Mouse (Mus musculus) midbrain, embryonic 11.5 days (tissue): ENCODE measurements at regions not wholly inside any gene's neighbourhood (a gene's known extent, or its start where the extent isn't known, plus 50 kb on each side); places are given as distances from the start of the nearest gene placed in this dataset.
A peak's percentile ranks its signal among the peaks of the same experiment; 100 is the strongest.

Source experiments
- ATAC-seq: fragments of 200-750 bp; cut with Nextera tagmentation; 2 replicates; pipeline ENCODE4 v1.8.0; 2017; ENCODE audit warnings: moderate TSS enrichment, moderate library complexity; ENCODE audit not compliant: low FRiP score
- DNase-seq: peaks from one replicate; pipeline ENCODE4 v3.0.0; 2015; ENCODE audit warnings: low spot score; ENCODE audit errors: missing footprints
- H3K27ac ChIP-seq: fragments of 300-500 bp; sonication (generic); 2 replicates; pipeline ENCODE4 v1.5.1; 2014; ENCODE audit warnings: low read depth, low read length
- H3K27me3 ChIP-seq: fragments of 300-500 bp; sonication (generic); 2 replicates; pipeline ENCODE4 v1.6.1; 2014; ENCODE audit warnings: mild to moderate bottlenecking, low read length, moderate library complexity, mixed read lengths; ENCODE audit not compliant: control insufficient read depth, insufficient read depth
- H3K36me3 ChIP-seq: fragments of 300-500 bp; sonication (generic); 2 replicates; pipeline ENCODE4 v1.6.1; 2014; ENCODE audit warnings: mild to moderate bottlenecking, low read length, moderate library complexity, mixed read lengths; ENCODE audit not compliant: control insufficient read depth, insufficient read depth
- H3K4me1 ChIP-seq: fragments of 300-500 bp; sonication (generic); 2 replicates; pipeline ENCODE4 v1.6.1; 2014; ENCODE audit warnings: low read length; ENCODE audit not compliant: control insufficient read depth, insufficient read depth
- H3K4me2 ChIP-seq: fragments of 300-500 bp; sonication (generic); 2 replicates; pipeline ENCODE4 v1.6.1; 2014; ENCODE audit warnings: mild to moderate bottlenecking, moderate library complexity
- H3K4me3 ChIP-seq: fragments of 300-500 bp; sonication (generic); 2 replicates; pipeline ENCODE4 v1.5.1; 2014; ENCODE audit warnings: low read depth, low read length
- H3K9ac ChIP-seq: fragments of 300-500 bp; sonication (generic); 2 replicates; pipeline ENCODE4 v1.6.1; 2014; ENCODE audit warnings: low read length
- H3K9me3 ChIP-seq: fragments of 300-500 bp; sonication (generic); 2 replicates; pipeline ENCODE4 v1.6.1; 2016; ENCODE audit warnings: low read length; ENCODE audit not compliant: control insufficient read depth
- whole genome bisulfite sequencing: fragments of 180-500 bp; shearing (Covaris S2); extraction: QIAGEN DNeasy Blood & Tissue Kit; methylation state at CpG from one replicate; pipeline ENCODE4 v1.1.7; 2014; 5-methylcytosine and 5-hydroxymethylcytosine counted together

GRCm38 (mm10) chr13:101524781-101525180 lies 243.2 kb downstream of the Pik3r1 start:
- H3K9me3 ChIP-seq: no peaks in the 10 kb centered on the region
- no peak overlapping the region for H3K4me2 ChIP-seq
- no peaks in the 10 kb centered on the region for H3K27me3 ChIP-seq
- H3K9ac ChIP-seq: no peak overlapping the region
- ATAC-seq (no peak), DNase-seq (no peak)
- 93% methylated on average over 3 of the region's 3 CpGs for WGBS
- H3K4me1 ChIP-seq: no peaks in the 10 kb centered on the region
- H3K36me3 ChIP-seq: no peaks in the 10 kb centered on the region
- H3K4me3 ChIP-seq: no peak overlapping the region
- no peak overlapping the region for H3K27ac ChIP-seq

- H3K27me3 ChIP-seq: no peaks in the 10 kb centered on the region
- H3K4me2 ChIP-seq: no peak overlapping the region
- no peak for ATAC-seq
- DNase-seq: no peak
- H3K4me3 ChIP-seq: no peak overlapping the region
- H3K9me3 ChIP-seq: no peaks in the 10 kb centered on the region
- 88% methylated on average over 3 of the region's 3 CpGs for WGBS
- H3K9ac ChIP-seq: no peak overlapping the region
- no peak overlapping the region for H3K27ac ChIP-seq
- H3K36me3 ChIP-seq: no peaks in the 10 kb centered on the region
- H3K4me1 ChIP-seq: no peaks in the 10 kb centered on the region
Measured at GRCm38 (mm10) chr13:101524223-101524622, 243.8 kb downstream of the Pik3r1 start.

GRCm38 (mm10) chr13:101523492-101523891 lies 244.5 kb downstream of the Pik3r1 start:
- no peaks in the 10 kb centered on the region for H3K27me3 ChIP-seq
- H3K4me2 ChIP-seq: no peak overlapping the region
- no peak overlapping the region for H3K27ac ChIP-seq
- DNase-seq (no peak), ATAC-seq (no peak)
- WGBS: 91% methylated on average over 3 of the region's 3 CpGs
- H3K4me1 ChIP-seq: no peaks in the 10 kb centered on the region
- H3K9ac ChIP-seq: no peak overlapping the region
- H3K36me3 ChIP-seq: no peaks in the 10 kb centered on the region
- H3K9me3 ChIP-seq: no peaks in the 10 kb centered on the region
- H3K4me3 ChIP-seq: no peak overlapping the region

GRCm38 (mm10) chr13:101522597-101522996 lies 245.4 kb downstream of the Pik3r1 start:
- no peaks in the 10 kb centered on the region for H3K9me3 ChIP-seq
- 89% methylated on average over 2 of the region's 2 CpGs for WGBS

DNA sequence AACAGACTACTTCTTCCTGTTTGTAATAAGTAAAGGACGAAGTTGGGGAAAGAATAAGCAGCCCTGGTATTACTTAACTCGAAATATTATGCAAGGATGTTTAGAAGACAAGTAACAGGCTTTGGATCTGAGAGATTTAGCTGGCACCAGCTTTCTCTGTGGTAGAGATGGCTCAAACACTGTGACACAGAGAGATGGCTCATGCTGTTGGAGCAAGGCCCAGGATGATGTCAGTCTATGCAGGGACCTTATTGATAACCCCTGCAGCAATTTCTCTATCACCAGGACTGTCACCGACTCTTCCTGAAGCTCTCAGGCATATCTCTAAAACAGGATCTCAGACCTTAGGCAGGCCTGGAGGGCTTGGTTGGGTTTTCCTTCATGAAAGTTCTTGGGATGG lies 254.7 kb downstream of the Pik3r1 start:
- ATAC-seq: no peak
- DNase-seq: no peak
- Histone ChIP-seq H3K4me1 (no peaks in the 10 kb centered on the region), H3K36me3 (no peaks in the 10 kb centered on the region), H3K4me3 (no peak overlapping the region), H3K27ac (no peak overlapping the region), H3K9me3 (no peaks in the 10 kb centered on the region), H3K9ac (no peak overlapping the region), H3K4me2 (no peak overlapping the region), H3K27me3 (no peaks in the 10 kb centered on the region)
- 82% methylated on average over 3 of the region's 3 CpGs for WGBS

More at GRCm38 (mm10) chr13:101522597-101522996, 245.4 kb downstream of the Pik3r1 start:
- no peak overlapping the region for H3K9ac ChIP-seq
- no peak for ATAC-seq
- H3K27ac ChIP-seq: no peak overlapping the region
- H3K4me2 ChIP-seq: no peak overlapping the region
- H3K36me3 ChIP-seq: no peaks in the 10 kb centered on the region
- no peak for DNase-seq
- H3K4me1 ChIP-seq: no peaks in the 10 kb centered on the region
- H3K4me3 ChIP-seq: no peak overlapping the region
- H3K27me3 ChIP-seq: no peaks in the 10 kb centered on the region

- Histone ChIP-seq H3K4me2 (no peak overlapping the region), H3K9ac (no peak overlapping the region), H3K36me3 (no peaks in the 10 kb centered on the region), H3K4me1 (no peaks in the 10 kb centered on the region), H3K27ac (no peak overlapping the region), H3K27me3 (no peaks in the 10 kb centered on the region), H3K4me3 (no peak overlapping the region), H3K9me3 (no peaks in the 10 kb centered on the region)
- WGBS: 71% methylated on average over 1 of the region's 1 CpGs
- DNase-seq (no peak), ATAC-seq (peak; percentile 46; the same call in 1 of the 2 replicates)
Measured at GRCm38 (mm10) chr13:101509946-101510345, 258.1 kb downstream of the Pik3r1 start.

- Histone ChIP-seq H3K9ac (no peak overlapping the region), H3K4me3 (no peak overlapping the region), H3K4me2 (no peak overlapping the region), H3K4me1 (no peaks in the 10 kb centered on the region), H3K36me3 (no peaks in the 10 kb centered on the region), H3K27ac (no peak overlapping the region), H3K9me3 (no peaks in the 10 kb centered on the region), H3K27me3 (no peaks in the 10 kb centered on the region)
- ATAC-seq (no peak), DNase-seq (no peak)
Measured at GRCm38 (mm10) chr13:101508331-101508730, 259.7 kb downstream of the Pik3r1 start.

DNA sequence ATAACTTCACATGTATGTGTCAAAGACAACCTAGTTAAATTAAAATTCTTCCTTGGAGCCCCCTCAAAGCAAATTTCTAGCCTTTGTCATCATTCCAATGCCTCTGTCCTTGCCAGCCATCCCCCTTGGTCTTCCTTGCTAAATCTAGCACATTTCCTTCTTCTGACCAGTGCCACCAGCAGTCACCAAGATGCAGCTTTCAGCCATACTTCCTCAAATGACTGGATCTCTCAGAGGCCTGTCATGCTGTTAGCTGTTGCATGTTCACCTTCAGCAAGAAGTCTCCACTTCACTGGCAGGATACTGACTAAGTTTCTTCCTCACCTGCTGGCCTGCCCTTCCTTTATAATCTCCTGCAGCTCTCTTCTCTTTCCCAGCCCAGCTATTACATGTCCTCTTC lies 261.3 kb downstream of the Pik3r1 start:
- ATAC-seq (no peak), DNase-seq (no peak)
- Histone ChIP-seq H3K27me3 (no peaks in the 10 kb centered on the region), H3K36me3 (no peaks in the 10 kb centered on the region), H3K27ac (no peak overlapping the region), H3K4me2 (no peak overlapping the region), H3K9ac (no peak overlapping the region), H3K4me3 (no peak overlapping the region), H3K9me3 (no peaks in the 10 kb centered on the region), H3K4me1 (no peaks in the 10 kb centered on the region)

DNA sequence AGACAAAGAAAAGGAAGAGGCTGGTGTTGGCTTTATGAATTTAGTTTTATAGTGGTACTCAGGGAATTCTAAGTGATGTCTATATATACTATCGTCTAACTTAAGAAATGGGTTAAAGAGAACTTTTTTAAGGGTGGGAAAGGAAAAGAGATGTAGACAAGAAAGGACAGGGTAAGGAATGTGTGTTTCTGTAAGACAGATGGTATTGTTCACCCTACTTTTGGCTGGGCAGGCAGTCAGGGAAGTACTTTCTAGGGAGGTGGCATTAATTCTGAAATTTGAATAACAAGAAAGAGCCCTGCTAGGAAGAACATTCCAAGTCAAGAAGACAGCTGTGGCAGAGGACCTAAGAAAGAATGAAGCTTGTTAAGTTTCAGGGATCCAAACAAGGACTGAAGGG lies 263.0 kb downstream of the Pik3r1 start:
- ATAC-seq: no peak
- no peaks in the 10 kb centered on the region for H3K4me1 ChIP-seq
- no peak overlapping the region for H3K27ac ChIP-seq
- H3K36me3 ChIP-seq: no peaks in the 10 kb centered on the region
- 88% methylated on average over 1 of the region's 1 CpGs for WGBS
- DNase-seq: no peak
- no peak overlapping the region for H3K4me2 ChIP-seq
- H3K9me3 ChIP-seq: no peaks in the 10 kb centered on the region
- no peak overlapping the region for H3K4me3 ChIP-seq
- no peak overlapping the region for H3K9ac ChIP-seq
- no peaks in the 10 kb centered on the region for H3K27me3 ChIP-seq

DNA sequence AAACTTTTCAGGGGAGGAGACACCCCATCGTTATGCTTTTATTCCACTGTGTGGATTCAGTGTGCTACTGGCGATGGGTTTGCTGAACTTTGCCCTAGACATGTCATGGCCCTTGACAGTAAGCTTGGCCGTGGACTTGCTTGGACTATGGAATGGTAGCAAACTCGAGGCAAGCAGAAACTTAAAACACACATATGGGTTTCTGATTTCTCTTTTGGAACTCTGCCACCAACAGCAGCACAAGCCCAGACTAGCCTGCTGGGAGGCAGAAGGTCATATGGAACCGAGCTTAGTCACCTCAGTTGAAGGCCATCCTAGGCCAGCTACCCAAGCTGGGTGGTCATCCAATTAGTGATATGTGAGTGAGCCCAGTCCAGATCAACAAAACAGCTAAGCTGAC lies 263.8 kb downstream of the Pik3r1 start:
- Histone ChIP-seq H3K27ac (no peak overlapping the region), H3K27me3 (no peaks in the 10 kb centered on the region), H3K36me3 (no peaks in the 10 kb centered on the region), H3K9ac (no peak overlapping the region), H3K4me3 (no peak overlapping the region), H3K4me2 (no peak overlapping the region), H3K4me1 (no peaks in the 10 kb centered on the region), H3K9me3 (no peaks in the 10 kb centered on the region)
- WGBS: 75% methylated on average over 5 of the region's 5 CpGs
- DNase-seq (no peak), ATAC-seq (no peak)
